Mouse (Mus musculus) right cerebral cortex, postnatal 14 days (tissue): ENCODE measurements around the gene Atp6v1b1.
A peak's percentile ranks its signal among the peaks of the same experiment; 100 is the strongest.
"Not testable (repeated sequence)": the region's sequence is repeated elsewhere in the genome, so short reads cannot be mapped to it uniquely, and the experiment has no call there.

Experiments
- DNase-seq: peaks from one replicate; pipeline ENCODE4 v3.0.0; 2022

Atp6v1b1 gene

GRCm38 (mm10) chr6:83779026-83779425, 36.2 kb downstream of the Atp6v1b1 start:
- no peak for DNase-seq

- no peak for DNase-seq
Observed at GRCm38 (mm10) chr6:83786426-83786825, 43.6 kb downstream of the Atp6v1b1 start.

- DNase-seq, result no peak
Observed at GRCm38 (mm10) chr6:83788554-83788953, 45.8 kb downstream of the Atp6v1b1 start.

- DNase-seq, result not testable (repeated sequence)
Observed at GRCm38 (mm10) chr6:83790533-83790932, 47.7 kb downstream of the Atp6v1b1 start.

- DNase-seq, result no peak
Observed at GRCm38 (mm10) chr6:83791251-83791890, 48.6 kb downstream of the Atp6v1b1 start.

- peak; percentile 95 for DNase-seq
Observed at GRCm38 (mm10) chr6:83794760-83795296, 52.0 kb downstream of the Atp6v1b1 start, which contains the start of gene Nagk. TSS of gene Nagk (plus strand) at chr6:83794982.

GRCm38 (mm10) chr6:83795492-83795900, 52.7 kb downstream of the Atp6v1b1 start:
- peak; percentile 37 for DNase-seq

GRCm38 (mm10) chr6:83796686-83797085, 53.9 kb downstream of the Atp6v1b1 start:
- no peak for DNase-seq

GRCm38 (mm10) chr6:83802033-83802432, 59.2 kb downstream of the Atp6v1b1 start:
- DNase-seq, result peak; percentile 25

GRCm38 (mm10) chr6:83802846-83803245, 60.1 kb downstream of the Atp6v1b1 start:
- no peak for DNase-seq
